Mouse (Mus musculus): ENCODE results near the gene Tpr. TPM values are rescaled to one million over a fixed set of nuclear protein-coding genes. Genes with fewer than 3 reads are reported as not detected.

The Tpr gene
- polyA plus RNA-seq, 1 experiment from 2014 or later = 181 TPM

DNA sequence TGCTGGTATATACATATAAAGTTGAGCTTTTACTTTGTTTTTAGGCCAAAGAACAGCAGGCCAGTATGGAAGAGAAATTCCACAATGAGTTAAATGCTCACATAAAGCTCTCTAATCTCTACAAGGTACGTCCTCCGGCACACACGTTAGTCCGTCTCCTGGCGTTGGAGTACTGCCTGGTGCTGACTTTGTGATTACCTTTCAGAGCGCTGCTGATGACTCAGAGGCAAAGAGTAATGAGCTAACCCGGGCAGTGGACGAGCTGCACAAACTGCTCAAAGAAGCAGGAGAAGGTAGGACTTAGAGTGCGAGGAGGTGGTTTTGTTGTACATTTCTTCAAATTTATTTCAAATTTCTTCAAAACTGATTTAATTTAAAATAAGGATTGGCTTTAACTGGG, 14.6 kb downstream of the Tpr start:
- Histone ChIP-seq H3K27ac (no peak overlapping the region), H3K4me3 (no peak overlapping the region), H3K4me1 (no peaks in the 10 kb centered on the region), H3K36me3 (replicated peaks) (peaks cover 98% of the 10 kb centered on the region), H3K9me3 (no peaks in the 10 kb centered on the region), H3K27me3 (ENCODE audit: poor library complexity, severe bottlenecking) (no peaks in the 10 kb centered on the region)
- WGBS = 93% methylated on average over 9 of the region's 9 CpGs
- no peak for DNase-seq (ENCODE audit: extremely low spot score, low spot score)

DNA sequence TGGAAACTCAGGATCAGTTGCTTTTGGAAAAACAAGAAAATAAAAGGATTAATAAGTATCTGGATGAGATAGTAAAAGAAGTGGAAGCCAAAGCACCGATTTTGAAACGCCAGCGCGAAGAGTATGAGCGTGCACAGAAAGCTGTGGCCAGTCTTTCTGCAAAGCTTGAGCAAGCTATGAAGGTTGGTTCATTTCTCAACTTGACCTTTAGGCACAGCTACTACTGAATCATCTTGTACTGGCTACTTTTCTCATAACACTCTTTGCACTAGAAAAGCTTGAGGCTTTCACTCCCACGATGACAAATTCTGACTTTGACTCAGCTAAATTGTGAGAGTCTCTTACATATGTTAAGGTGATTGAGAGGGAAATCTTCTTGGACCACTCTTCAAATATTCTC, 17.4 kb downstream of the Tpr start:
- 95% methylated on average over 6 of the region's 6 CpGs for WGBS
- H3K4me3 ChIP-seq = no peak overlapping the region
- no peak for DNase-seq (ENCODE audit: extremely low spot score, low spot score)
- H3K9me3 ChIP-seq = no peaks in the 10 kb centered on the region
- no peaks in the 10 kb centered on the region for H3K4me1 ChIP-seq
- H3K27me3 ChIP-seq (ENCODE audit: poor library complexity, severe bottlenecking) = no peaks in the 10 kb centered on the region
- H3K27ac ChIP-seq = no peak overlapping the region
- H3K36me3 ChIP-seq (replicated peaks) = peaks cover 98% of the 10 kb centered on the region

DNA sequence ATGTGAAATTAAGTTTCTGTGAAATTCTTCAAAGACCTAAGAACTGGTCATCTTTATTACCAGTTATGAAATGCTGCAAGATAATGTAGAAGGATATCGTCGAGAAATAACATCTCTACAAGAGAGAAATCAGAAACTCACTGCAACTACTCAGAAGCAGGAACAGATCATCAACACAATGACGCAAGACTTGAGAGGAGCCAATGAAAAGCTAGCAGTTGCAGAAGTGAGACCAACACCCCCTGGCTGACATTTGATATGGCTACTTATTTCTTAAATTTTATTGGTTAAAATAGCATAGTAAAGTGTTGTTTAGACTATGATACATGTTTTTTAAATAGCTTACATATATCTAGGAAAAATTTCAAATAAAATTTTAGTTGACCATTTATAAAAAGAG, 23.4 kb downstream of the Tpr start:
- no peak overlapping the region for H3K4me3 ChIP-seq
- 98% methylated on average over 3 of the region's 3 CpGs for WGBS
- no peaks in the 10 kb centered on the region for H3K9me3 ChIP-seq
- H3K4me1 ChIP-seq = no peaks in the 10 kb centered on the region
- H3K27me3 ChIP-seq (ENCODE audit: poor library complexity, severe bottlenecking) = no peaks in the 10 kb centered on the region
- H3K36me3 ChIP-seq (replicated peaks) = peaks cover 98% of the 10 kb centered on the region
- DNase-seq (ENCODE audit: extremely low spot score, low spot score) = no peak
- no peak overlapping the region for H3K27ac ChIP-seq

DNA sequence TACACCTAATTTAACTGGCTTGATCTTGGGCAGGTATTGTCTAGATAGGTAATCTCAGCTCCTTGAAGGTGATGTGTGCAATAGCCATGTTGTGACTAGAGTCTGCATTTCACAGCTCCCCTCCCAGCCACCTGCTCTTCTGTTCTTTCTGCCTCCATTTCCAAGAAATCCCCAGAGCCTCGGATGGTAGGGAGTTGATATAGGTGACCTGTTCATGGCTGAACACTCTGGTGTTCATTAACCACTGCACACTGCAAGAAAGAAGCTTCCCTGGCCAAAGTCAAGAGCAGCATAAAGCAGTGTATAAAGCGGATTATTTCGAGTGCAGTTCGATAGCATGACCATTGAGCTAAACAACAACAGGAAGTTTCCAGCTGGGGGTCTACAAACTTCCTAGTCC, 25.8 kb downstream of the Tpr start:
- DNase-seq (ENCODE audit: extremely low spot score, low spot score) = no peak
- H3K27me3 ChIP-seq (ENCODE audit: poor library complexity, severe bottlenecking) = no peaks in the 10 kb centered on the region

GRCm38 (mm10) chr1:150425665-150426064, 33.0 kb downstream of the Tpr start:
- no peak for DNase-seq (ENCODE audit: extremely low spot score, low spot score)
- Histone ChIP-seq H3K36me3 (replicated peaks) (peaks cover 99% of the 10 kb centered on the region), H3K9me3 (no peaks in the 10 kb centered on the region), H3K4me3 (no peak overlapping the region), H3K4me1 (no peaks in the 10 kb centered on the region), H3K27me3 (ENCODE audit: poor library complexity, severe bottlenecking) (no peaks in the 10 kb centered on the region), H3K27ac (no peak overlapping the region)
- WGBS = 91% methylated on average over 9 of the region's 9 CpGs

More for the DNA sequence above, 25.8 kb downstream of the Tpr start:
- Histone ChIP-seq H3K4me1 (no peaks in the 10 kb centered on the region), H3K27ac (no peak overlapping the region), H3K9me3 (no peaks in the 10 kb centered on the region), H3K4me3 (no peak overlapping the region), H3K36me3 (replicated peaks) (peaks cover 99% of the 10 kb centered on the region)
- WGBS = 95% methylated on average over 4 of the region's 4 CpGs

- H3K27me3 ChIP-seq (ENCODE audit: poor library complexity, severe bottlenecking) = no peaks in the 10 kb centered on the region
- no peak overlapping the region for H3K27ac ChIP-seq
- no peaks in the 10 kb centered on the region for H3K9me3 ChIP-seq
- no peak overlapping the region for H3K4me3 ChIP-seq
- no peaks in the 10 kb centered on the region for H3K4me1 ChIP-seq
- 69% methylated on average over 3 of the region's 3 CpGs for WGBS
- H3K36me3 ChIP-seq (replicated peaks) = peaks cover 100% of the 10 kb centered on the region
- no peak for DNase-seq (ENCODE audit: extremely low spot score, low spot score)
Observed at GRCm38 (mm10) chr1:150426216-150426615, 33.6 kb downstream of the Tpr start.

DNA sequence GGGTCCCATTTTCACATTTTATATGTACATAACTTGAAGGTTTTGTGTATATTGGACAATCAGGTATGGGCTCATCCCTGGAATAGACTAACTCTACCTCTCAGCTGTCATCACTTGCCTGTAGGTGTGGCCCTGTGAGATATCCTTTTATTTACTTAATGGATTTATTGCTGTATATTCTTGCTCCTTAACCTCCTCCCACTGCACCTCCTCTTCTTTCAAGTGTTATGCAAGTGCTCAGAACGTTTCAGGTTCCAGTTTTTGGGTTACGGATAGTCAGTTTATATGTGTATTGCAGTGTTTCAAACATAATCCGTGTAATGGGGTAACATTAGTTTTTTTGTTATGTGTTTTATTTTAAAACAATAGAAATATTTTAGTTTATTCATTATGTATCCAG, 46.0 kb downstream of the Tpr start:
- Histone ChIP-seq H3K27ac (no peak overlapping the region), H3K27me3 (ENCODE audit: poor library complexity, severe bottlenecking) (no peaks in the 10 kb centered on the region), H3K36me3 (replicated peaks) (peaks cover 99% of the 10 kb centered on the region), H3K9me3 (no peaks in the 10 kb centered on the region), H3K4me1 (no peaks in the 10 kb centered on the region), H3K4me3 (no peak overlapping the region)
- 94% methylated on average over 3 of the region's 3 CpGs for WGBS
- DNase-seq (ENCODE audit: extremely low spot score, low spot score) = no peak

DNA sequence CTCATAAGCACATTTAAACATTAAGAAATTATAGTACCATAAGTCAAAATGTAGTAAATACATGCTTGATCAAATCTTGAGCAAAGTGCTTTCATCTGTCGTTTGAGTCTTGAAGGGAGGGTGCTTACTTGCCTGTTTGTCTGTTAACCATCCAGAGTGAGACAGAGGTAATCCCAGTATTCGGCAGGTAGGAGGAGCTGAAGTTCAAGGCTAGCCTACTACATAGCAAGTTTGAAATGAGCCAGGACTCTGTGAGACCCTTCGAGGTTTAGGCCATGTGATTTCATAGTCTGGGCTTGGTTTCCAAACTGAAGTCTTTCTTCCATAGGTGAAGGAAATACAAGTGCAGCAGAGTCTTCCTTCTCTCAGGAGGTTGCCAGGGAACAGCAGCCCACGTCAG, 49.1 kb downstream of the Tpr start:
- WGBS = 92% methylated on average over 4 of the region's 4 CpGs
- Histone ChIP-seq H3K4me1 (no peaks in the 10 kb centered on the region), H3K27me3 (ENCODE audit: poor library complexity, severe bottlenecking) (no peaks in the 10 kb centered on the region), H3K4me3 (no peak overlapping the region), H3K27ac (no peak overlapping the region), H3K9me3 (no peaks in the 10 kb centered on the region), H3K36me3 (replicated peaks) (peaks cover 99% of the 10 kb centered on the region)
- DNase-seq (ENCODE audit: extremely low spot score, low spot score) = no peak

GRCm38 (mm10) chr1:150458977-150459376, 66.3 kb downstream of the Tpr start:
- Histone ChIP-seq H3K4me3 (no peak overlapping the region), H3K27me3 (ENCODE audit: poor library complexity, severe bottlenecking) (no peaks in the 10 kb centered on the region), H3K27ac (no peak overlapping the region), H3K4me1 (no peaks in the 10 kb centered on the region), H3K9me3 (no peaks in the 10 kb centered on the region), H3K36me3 (replicated peaks) (no peaks in the 10 kb centered on the region)
- 94% methylated on average over 5 of the region's 5 CpGs for WGBS
- no peak for DNase-seq (ENCODE audit: extremely low spot score, low spot score)

- 88% methylated on average over 3 of the region's 3 CpGs for WGBS
- H3K27ac ChIP-seq = no peak overlapping the region
- no peaks in the 10 kb centered on the region for H3K36me3 ChIP-seq (replicated peaks)
- no peak for DNase-seq (ENCODE audit: extremely low spot score, low spot score)
- no peaks in the 10 kb centered on the region for H3K9me3 ChIP-seq
- H3K4me3 ChIP-seq = no peak overlapping the region
- H3K4me1 ChIP-seq = no peaks in the 10 kb centered on the region
- no peaks in the 10 kb centered on the region for H3K27me3 ChIP-seq (ENCODE audit: poor library complexity, severe bottlenecking)
Observed at GRCm38 (mm10) chr1:150459599-150459998, 67.0 kb downstream of the Tpr start.

- no peaks in the 10 kb centered on the region for H3K36me3 ChIP-seq (replicated peaks)
- no peaks in the 10 kb centered on the region for H3K27me3 ChIP-seq (ENCODE audit: poor library complexity, severe bottlenecking)
- no peak overlapping the region for H3K27ac ChIP-seq
- no peaks in the 10 kb centered on the region for H3K9me3 ChIP-seq
- DNase-seq (ENCODE audit: extremely low spot score, low spot score) = no peak
- H3K4me3 ChIP-seq = no peak overlapping the region
- 82% methylated on average over 7 of the region's 7 CpGs for WGBS
- no peaks in the 10 kb centered on the region for H3K4me1 ChIP-seq
Observed at GRCm38 (mm10) chr1:150460595-150460994, 68.0 kb downstream of the Tpr start.

DNA sequence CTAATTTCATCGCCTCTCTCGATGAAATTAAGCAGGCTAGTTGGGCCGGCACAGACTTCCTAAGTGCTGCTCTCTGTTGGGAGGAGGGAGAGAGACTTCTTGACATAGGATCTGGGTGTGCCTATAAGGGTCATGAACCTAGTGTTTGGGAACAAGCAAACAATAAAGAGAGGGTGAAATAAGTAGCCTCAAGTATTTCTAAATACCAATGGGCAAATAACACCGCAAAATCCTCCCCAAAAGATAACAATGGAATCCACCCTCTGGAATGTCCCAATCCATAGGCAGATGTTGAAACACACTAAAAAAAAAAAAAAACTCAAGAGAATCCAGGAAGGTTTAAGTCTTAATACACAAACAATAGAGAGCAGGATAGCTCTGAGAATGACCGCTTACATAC, 70.4 kb downstream of the Tpr start:
- Histone ChIP-seq H3K36me3 (replicated peaks) (no peaks in the 10 kb centered on the region), H3K27me3 (ENCODE audit: poor library complexity, severe bottlenecking) (no peaks in the 10 kb centered on the region), H3K4me1 (no peaks in the 10 kb centered on the region), H3K9me3 (no peaks in the 10 kb centered on the region), H3K4me3 (no peak overlapping the region), H3K27ac (no peak overlapping the region)
- DNase-seq (ENCODE audit: extremely low spot score, low spot score) = no peak
- WGBS = 88% methylated on average over 5 of the region's 5 CpGs

DNA sequence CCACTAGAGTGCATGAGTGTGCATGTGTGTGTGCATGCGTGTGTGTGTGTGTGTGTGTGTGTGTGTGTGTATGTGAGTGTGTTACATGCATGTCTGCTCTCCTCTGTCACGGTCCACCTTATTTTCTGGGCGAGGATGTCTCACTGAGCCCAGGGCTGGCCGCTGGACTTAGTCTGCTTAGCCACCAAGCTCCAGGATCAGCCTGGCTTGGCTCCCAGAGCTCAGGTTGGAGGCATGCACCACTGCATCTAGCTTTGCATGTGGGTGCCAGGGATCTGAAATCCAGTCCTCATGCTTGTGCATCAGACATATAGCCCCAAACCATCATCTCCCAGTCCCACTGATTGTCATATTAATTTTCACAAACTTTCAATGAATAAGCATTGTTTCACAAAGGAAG, 71.1 kb downstream of the Tpr start:
- no peak for DNase-seq (ENCODE audit: extremely low spot score, low spot score)
- 82% methylated on average over 4 of the region's 4 CpGs for WGBS

GRCm38 (mm10) chr1:150465364-150465763, 72.7 kb downstream of the Tpr start:
- WGBS = 92% methylated on average over 10 of the region's 10 CpGs
- H3K4me3 ChIP-seq = no peak overlapping the region
- no peaks in the 10 kb centered on the region for H3K9me3 ChIP-seq
- peaks cover 4% of the 10 kb centered on the region; the same call in 1 of the 2 replicates for H3K4me1 ChIP-seq
- no peak overlapping the region for H3K27ac ChIP-seq
- H3K27me3 ChIP-seq (ENCODE audit: poor library complexity, severe bottlenecking) = no peaks in the 10 kb centered on the region
- no peak for DNase-seq (ENCODE audit: extremely low spot score, low spot score)
- H3K36me3 ChIP-seq (replicated peaks) = no peaks in the 10 kb centered on the region

More for the DNA sequence above, 71.1 kb downstream of the Tpr start:
- H3K27ac ChIP-seq = no peak overlapping the region
- no peaks in the 10 kb centered on the region for H3K27me3 ChIP-seq (ENCODE audit: poor library complexity, severe bottlenecking)
- H3K4me1 ChIP-seq = no peaks in the 10 kb centered on the region
- H3K4me3 ChIP-seq = no peak overlapping the region
- H3K36me3 ChIP-seq (replicated peaks) = no peaks in the 10 kb centered on the region
- no peaks in the 10 kb centered on the region for H3K9me3 ChIP-seq

Measured in forebrain, embryonic 10.5 days (tissue).